Mouse (Mus musculus): ENCODE results near the gene Vwf.

DNA sequence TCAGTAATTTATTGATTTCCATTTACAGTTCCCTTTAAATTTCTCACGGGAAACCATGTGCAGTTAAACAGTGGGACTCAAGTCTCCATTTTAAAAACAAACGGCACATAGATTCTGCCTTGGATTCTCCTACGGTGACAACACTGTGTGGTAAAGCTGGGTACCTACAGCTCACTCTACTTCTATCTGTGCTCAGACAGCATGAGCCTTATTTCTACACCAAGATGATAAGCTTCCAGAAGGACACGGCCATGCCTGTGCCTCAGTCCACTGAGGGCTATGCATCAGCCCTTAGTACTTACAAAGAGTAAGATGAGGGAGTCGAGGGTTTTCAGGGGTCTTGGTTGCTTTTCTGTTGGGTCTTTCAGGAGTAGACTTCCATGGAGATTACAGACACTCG, 18.8 kb downstream of the Vwf start:
- no peak for TF ChIP-seq CTCF (IDR thresholded peaks at IDR 0.05; ENCODE audit: low read depth, low read length)
- TF ChIP-seq GATA2 (IDR thresholded peaks at IDR 0.05; ENCODE audit: borderline replicate concordance, low read depth, low read length), result no peak
- no peak for TF ChIP-seq TAL1 (conservative IDR thresholded peaks at IDR 0.05; ENCODE audit: low read depth, low read length)
- TF ChIP-seq GATA1 (IDR thresholded peaks at IDR 0.05; ENCODE audit: borderline replicate concordance, low read length), result no peak
- no peak for TF ChIP-seq POLR2AphosphoS5 (IDR thresholded peaks at IDR 0.05; ENCODE audit: insufficient replicate concordance, low read depth, low read length)
